Comparison of ENCODE assay signal across 11 mouse cellular contexts in the genomic region with DNA sequence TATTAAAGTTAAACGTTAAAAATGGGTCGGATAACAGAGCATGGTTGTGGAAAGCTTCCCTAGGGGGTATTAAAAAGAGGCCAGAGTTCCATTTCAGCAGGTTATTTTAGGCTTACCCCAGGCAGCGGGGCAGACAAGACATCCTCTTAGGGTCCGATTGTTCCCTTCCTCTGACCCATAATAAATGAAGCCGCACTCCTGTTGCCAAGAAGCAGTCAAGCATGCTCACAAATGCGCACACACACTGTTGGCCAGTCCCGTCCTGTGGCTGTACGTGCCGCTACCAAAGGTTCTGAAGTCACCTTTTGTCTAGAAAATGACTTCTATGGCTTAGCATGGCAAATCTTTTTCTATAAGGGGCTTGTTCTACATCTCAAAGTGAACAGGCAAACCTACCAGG.
A peak's percentile ranks its signal among the peaks of the same experiment; 100 is the strongest.
DNase-seq lines count a peak whose midpoint lies in the region; ATAC-seq and TF ChIP-seq lines count a peak whose summit lies in the region.
"Had no signal": no experiment of that assay in that cellular context is flagged by ENCODE, and none has a peak within 500 bp of the region (broad histone marks: within the 10 kb centered on the region; RNA-seq: fewer than 3 reads in every experiment).

No protein-coding gene starts in this region.

- H3K36me3 ChIP-seq in neural tube, embryonic 14.5 days (ENCODE audit: control insufficient read depth, insufficient read depth, low read length): no peaks in the 10 kb centered on the region
- H3K36me3 ChIP-seq: heart, embryonic 13.5 days; limb, embryonic 10.5 days; lung, embryonic 15.5 days had no signal

- peak overlapping the region; percentile 74 for H3K27ac ChIP-seq in neural tube, embryonic 14.5 days (ENCODE audit: low read depth, low read length)
- H3K27ac ChIP-seq: heart, embryonic 13.5 days; lung, embryonic 15.5 days had no signal

- peaks cover 11% of the 10 kb centered on the region for H3K4me1 ChIP-seq in neural tube, embryonic 14.5 days (ENCODE audit: control insufficient read depth, insufficient read depth, low read length)
- H3K4me1 ChIP-seq in lung, adult 2 months (ENCODE audit: control insufficient read depth, insufficient read depth, low read length): no peaks in the 10 kb centered on the region
- H3K4me1 ChIP-seq: heart, embryonic 13.5 days; lung, embryonic 15.5 days had no signal

- no peak for TF ChIP-seq CTCF in lung, adult 2 months (IDR thresholded peaks at IDR 0.05; ENCODE audit: insufficient read depth, low read length)

- WGBS in neural tube, embryonic 14.5 days: 14% methylated on average over 9 of the region's 9 CpGs
- WGBS in lung, adult 2 months: 78% methylated on average over 9 of the region's 9 CpGs

- no peak overlapping the region for H3K9ac ChIP-seq in neural tube, embryonic 14.5 days (replicated peaks; ENCODE audit: low read depth, low read length)
- H3K9ac ChIP-seq: heart, embryonic 13.5 days; lung, embryonic 15.5 days had no signal

- peak overlapping the region; percentile 6; the same call in 1 of the 2 replicates for H3K4me3 ChIP-seq in neural tube, embryonic 14.5 days (ENCODE audit: low read depth, low read length)
- H3K4me3 ChIP-seq in lung, adult 2 months (replicated peaks; ENCODE audit: extremely low read depth, low read depth, low read length): no peak overlapping the region
- H3K4me3 ChIP-seq: heart, embryonic 13.5 days; limb, embryonic 10.5 days; lung, embryonic 15.5 days had no signal

- H3K9me3 ChIP-seq in neural tube, embryonic 14.5 days (ENCODE audit: control insufficient read depth, low read length): no peaks in the 10 kb centered on the region
- H3K9me3 ChIP-seq: limb, embryonic 10.5 days; lung, embryonic 15.5 days had no signal

- H3K27me3 ChIP-seq in neural tube, embryonic 14.5 days (ENCODE audit: control insufficient read depth, insufficient read depth, low read length): no peaks in the 10 kb centered on the region
- H3K27me3 ChIP-seq: heart, embryonic 13.5 days; lung, embryonic 15.5 days had no signal

- ATAC-seq in neural tube, embryonic 14.5 days (ENCODE audit: low read depth): peak; percentile 65
- ATAC-seq in erythroblast, adult 5-6 weeks (replicated peaks; ENCODE audit: low FRiP score, poor library complexity, severe bottlenecking): no peak

- H3K4me2 ChIP-seq in neural tube, embryonic 14.5 days (ENCODE audit: low read depth, low read length): peak overlapping the region; percentile 35; the same call in 1 of the 2 replicates
- H3K4me2 ChIP-seq: heart, embryonic 13.5 days; lung, embryonic 15.5 days had no signal

- peak; percentile 22 for DNase-seq in kidney, adult 18-20 months
- DNase-seq in kidney, postnatal 4 days: no peak
- peak; percentile 66 for DNase-seq in embryo, embryonic 10.5 days (ENCODE audit: low spot score)
- peak; percentile 24 for DNase-seq in kidney, postnatal 14 days
- DNase-seq in lung, adult 2 months: no peak
- no peak for DNase-seq in gastrocnemius, postnatal 25 days

- TF ChIP-seq POLR2A in lung, adult 2 months (IDR thresholded peaks at IDR 0.05; ENCODE audit: borderline replicate concordance, extremely low read depth, low read depth, low read length): no peak

Comparison
In these comparisons a context has a peak if more than half of its experiments do, and no peak if none do; other contexts are left out.
1. DNase-seq: peak in kidney, adult 18-20 months (single experiment), embryo, embryonic 10.5 days (single experiment) and kidney, postnatal 14 days (single experiment); none in kidney, postnatal 4 days (0 of 2), lung, adult 2 months (single experiment) and gastrocnemius, postnatal 25 days (single experiment).